Mouse (Mus musculus): ENCODE results near the gene Uba3. TPM values are rescaled to one million over a fixed set of nuclear protein-coding genes. Genes with fewer than 3 reads are reported as not detected.
A peak's percentile ranks its signal among the peaks of the same experiment; 100 is the strongest.

Gene Uba3
- polyA plus RNA-seq, 1 experiment, result 16.6 TPM

- Histone ChIP-seq H3K36me3 (ENCODE audit: control insufficient read depth, insufficient read depth, low read length) (no peaks in the 10 kb centered on the region), H3K27ac (ENCODE audit: insufficient read depth, low read depth, low read length) (no peak overlapping the region; the same call in 1 of the 2 replicates), H3K27me3 (replicated peaks; ENCODE audit: control insufficient read depth, insufficient read depth, low read length) (no peaks in the 10 kb centered on the region), H3K4me3 (ENCODE audit: insufficient read depth, low read depth, low read length) (peak overlapping the region; percentile 95), H3K4me1 (ENCODE audit: control insufficient read depth, insufficient read depth, low read length) (peaks cover 3% of the 10 kb centered on the region; the same call in 1 of the 2 replicates)
- DNase-seq, result no peak
- 8% methylated on average over 9 of the region's 9 CpGs for WGBS
- TF ChIP-seq CTCF (conservative IDR thresholded peaks at IDR 0.05; ENCODE audit: insufficient read depth, insufficient read length, low read depth, low read length), result no peak
- TF ChIP-seq POLR2A (IDR thresholded peaks at IDR 0.05; ENCODE audit: low read depth, low read length), result no peak
These were observed 1.1 kb downstream of the Uba3 start for GRCm38 (mm10) chr6:97204252-97204869.

GRCm38 (mm10) chr6:97202477-97202876 is 3.0 kb downstream of the Uba3 start:
- no peak overlapping the region for H3K4me3 ChIP-seq (ENCODE audit: insufficient read depth, low read depth, low read length)
- no peaks in the 10 kb centered on the region; the same call in 1 of the 2 replicates for H3K36me3 ChIP-seq (ENCODE audit: control insufficient read depth, insufficient read depth, low read length)
- peaks cover 3% of the 10 kb centered on the region; the same call in 1 of the 2 replicates for H3K4me1 ChIP-seq (ENCODE audit: control insufficient read depth, insufficient read depth, low read length)
- no peak for TF ChIP-seq POLR2A (IDR thresholded peaks at IDR 0.05; ENCODE audit: low read depth, low read length)
- TF ChIP-seq CTCF (conservative IDR thresholded peaks at IDR 0.05; ENCODE audit: insufficient read depth, insufficient read length, low read depth, low read length), result no peak
- no peaks in the 10 kb centered on the region for H3K27me3 ChIP-seq (replicated peaks; ENCODE audit: control insufficient read depth, insufficient read depth, low read length)
- no peak for DNase-seq
- 89% methylated on average over 3 of the region's 3 CpGs for WGBS
- H3K27ac ChIP-seq (ENCODE audit: insufficient read depth, low read depth, low read length), result no peak overlapping the region

GRCm38 (mm10) chr6:97200437-97200836 is 5.0 kb downstream of the Uba3 start:
- no peak overlapping the region for H3K4me3 ChIP-seq (ENCODE audit: insufficient read depth, low read depth, low read length)
- no peaks in the 10 kb centered on the region for H3K27me3 ChIP-seq (replicated peaks; ENCODE audit: control insufficient read depth, insufficient read depth, low read length)
- TF ChIP-seq CTCF (conservative IDR thresholded peaks at IDR 0.05; ENCODE audit: insufficient read depth, insufficient read length, low read depth, low read length) (no peak), POLR2A (IDR thresholded peaks at IDR 0.05; ENCODE audit: low read depth, low read length) (no peak)
- peaks cover 3% of the 10 kb centered on the region; the same call in 1 of the 2 replicates for H3K4me1 ChIP-seq (ENCODE audit: control insufficient read depth, insufficient read depth, low read length)
- H3K27ac ChIP-seq (ENCODE audit: insufficient read depth, low read depth, low read length), result no peak overlapping the region
- DNase-seq, result no peak
- peaks cover 7% of the 10 kb centered on the region for H3K36me3 ChIP-seq (ENCODE audit: control insufficient read depth, insufficient read depth, low read length)
- 58% methylated on average over 3 of the region's 3 CpGs for WGBS

GRCm38 (mm10) chr6:97179367-97179828 is 26.0 kb downstream of the Uba3 start:
- no peaks in the 10 kb centered on the region for H3K36me3 ChIP-seq (ENCODE audit: control insufficient read depth, insufficient read depth, low read length)
- H3K4me3 ChIP-seq (ENCODE audit: insufficient read depth, low read depth, low read length), result peak overlapping the region; percentile 82
- peak overlapping the region; percentile 93 for H3K27ac ChIP-seq (ENCODE audit: insufficient read depth, low read depth, low read length)
- DNase-seq, result no peak
- peaks cover 7% of the 10 kb centered on the region; the same call in 1 of the 2 replicates for H3K4me1 ChIP-seq (ENCODE audit: control insufficient read depth, insufficient read depth, low read length)
- no peaks in the 10 kb centered on the region for H3K27me3 ChIP-seq (replicated peaks; ENCODE audit: control insufficient read depth, insufficient read depth, low read length)
- TF ChIP-seq CTCF (conservative IDR thresholded peaks at IDR 0.05; ENCODE audit: insufficient read depth, insufficient read length, low read depth, low read length) (no peak), POLR2A (IDR thresholded peaks at IDR 0.05; ENCODE audit: low read depth, low read length) (no peak)
- 3% methylated on average over 11 of the region's 11 CpGs for WGBS

- H3K27ac ChIP-seq (ENCODE audit: insufficient read depth, low read depth, low read length), result peak within 1 kb of the TSS; percentile 93
- peaks cover 7% of the 10 kb centered on the region; the same call in 1 of the 2 replicates for H3K4me1 ChIP-seq (ENCODE audit: control insufficient read depth, insufficient read depth, low read length)
- H3K27me3 ChIP-seq (replicated peaks; ENCODE audit: control insufficient read depth, insufficient read depth, low read length), result no peaks in the 10 kb centered on the region
- WGBS, result under 1% methylated on average over 80 of the region's 80 CpGs
- H3K4me3 ChIP-seq (ENCODE audit: insufficient read depth, low read depth, low read length), result peak within 1 kb of the TSS; percentile 82
- no peak for TF ChIP-seq CTCF (conservative IDR thresholded peaks at IDR 0.05; ENCODE audit: insufficient read depth, insufficient read length, low read depth, low read length)
- TF ChIP-seq POLR2A (IDR thresholded peaks at IDR 0.05; ENCODE audit: low read depth, low read length), result peak; percentile 90
- no peaks in the 10 kb centered on the region for H3K36me3 ChIP-seq (ENCODE audit: control insufficient read depth, insufficient read depth, low read length)
- peak; percentile 98 for DNase-seq
These were observed 26.7 kb downstream of the Uba3 start, which contains the start of gene Tmf1 for GRCm38 (mm10) chr6:97178491-97179366. TSS of gene Tmf1 (minus strand) at chr6:97179122.

- 20% methylated on average over 11 of the region's 11 CpGs for WGBS
- H3K4me1 ChIP-seq (ENCODE audit: control insufficient read depth, insufficient read depth, low read length), result peaks cover 7% of the 10 kb centered on the region; the same call in 1 of the 2 replicates
- no peaks in the 10 kb centered on the region for H3K27me3 ChIP-seq (replicated peaks; ENCODE audit: control insufficient read depth, insufficient read depth, low read length)
- peaks cover 4% of the 10 kb centered on the region; the same call in 1 of the 2 replicates for H3K36me3 ChIP-seq (ENCODE audit: control insufficient read depth, insufficient read depth, low read length)
- no peak overlapping the region for H3K27ac ChIP-seq (ENCODE audit: insufficient read depth, low read depth, low read length)
- H3K4me3 ChIP-seq (ENCODE audit: insufficient read depth, low read depth, low read length), result no peak overlapping the region
- no peak for TF ChIP-seq POLR2A (IDR thresholded peaks at IDR 0.05; ENCODE audit: low read depth, low read length)
- TF ChIP-seq CTCF (conservative IDR thresholded peaks at IDR 0.05; ENCODE audit: insufficient read depth, insufficient read length, low read depth, low read length), result no peak
- peak; percentile 76 for DNase-seq
These were observed 29.7 kb downstream of the Uba3 start for GRCm38 (mm10) chr6:97175716-97176115.
